Mouse (Mus musculus): ENCODE results near the gene Lce1l. TPM values are rescaled to one million over a fixed set of nuclear protein-coding genes. Genes with fewer than 3 reads are reported as not detected.

The Lce1l gene
- polyA plus RNA-seq, 1 experiment from 2014 or later = not detected

Other genes starting within 250 kb of the Lce1l start
- gene 2210017I01Rik, start 243.8 kb downstream of the Lce1l start, polyA plus RNA-seq (2014; fragmentation: Nextera tagmentation; extraction: Ambion mirVana) = not detected in 2 replicates
- gene Lce6a, start 229.6 kb downstream of the Lce1l start, polyA plus RNA-seq (2014; fragmentation: Nextera tagmentation; extraction: Ambion mirVana) = not detected in 2 replicates
- not detected in 2 replicates for gene Lce1a1, start 203.0 kb downstream of the Lce1l start, polyA plus RNA-seq (2014; fragmentation: Nextera tagmentation; extraction: Ambion mirVana)
- gene Lce1b, start 194.4 kb downstream of the Lce1l start, polyA plus RNA-seq (2014; fragmentation: Nextera tagmentation; extraction: Ambion mirVana) = not detected in 2 replicates
- not detected in 2 replicates for gene Lce1a2, start 181.0 kb downstream of the Lce1l start, polyA plus RNA-seq (2014; fragmentation: Nextera tagmentation; extraction: Ambion mirVana)
- gene Lce1c, start 172.0 kb downstream of the Lce1l start, polyA plus RNA-seq (2014; fragmentation: Nextera tagmentation; extraction: Ambion mirVana) = not detected in 2 replicates
- gene Lce1d, start 164.1 kb downstream of the Lce1l start, polyA plus RNA-seq (2014; fragmentation: Nextera tagmentation; extraction: Ambion mirVana) = not detected in 2 replicates
- gene Lce1e, start 142.2 kb downstream of the Lce1l start, polyA plus RNA-seq (2014; fragmentation: Nextera tagmentation; extraction: Ambion mirVana) = not detected in 2 replicates
- not detected in 2 replicates for gene Lce1f, start 130.9 kb downstream of the Lce1l start, polyA plus RNA-seq (2014; fragmentation: Nextera tagmentation; extraction: Ambion mirVana)
- gene Gm38119, start 112.2 kb downstream of the Lce1l start, polyA plus RNA-seq (2014; fragmentation: Nextera tagmentation; extraction: Ambion mirVana) = not detected in 2 replicates
- gene Lce1g, start 98.9 kb downstream of the Lce1l start, polyA plus RNA-seq (2014; fragmentation: Nextera tagmentation; extraction: Ambion mirVana) = not detected in 2 replicates
- gene Lce1h, start 86.2 kb downstream of the Lce1l start, polyA plus RNA-seq (2014; fragmentation: Nextera tagmentation; extraction: Ambion mirVana) = not detected in 2 replicates
- gene Lce1i, start 72.4 kb downstream of the Lce1l start, polyA plus RNA-seq (2014; fragmentation: Nextera tagmentation; extraction: Ambion mirVana) = not detected in 2 replicates
- not detected in 2 replicates for gene Lce1j, start 60.8 kb downstream of the Lce1l start, polyA plus RNA-seq (2014; fragmentation: Nextera tagmentation; extraction: Ambion mirVana)
- gene Lce1k, start 43.4 kb downstream of the Lce1l start, polyA plus RNA-seq (2014; fragmentation: Nextera tagmentation; extraction: Ambion mirVana) = not detected in 2 replicates
- gene Kprp, start 24.0 kb downstream of the Lce1l start, polyA plus RNA-seq (2014; fragmentation: Nextera tagmentation; extraction: Ambion mirVana) = not detected in 2 replicates
- not detected in 2 replicates for gene 2310050C09Rik, start 18.9 kb upstream of the Lce1l start, polyA plus RNA-seq (2014; fragmentation: Nextera tagmentation; extraction: Ambion mirVana)
- not detected in 2 replicates for gene Lce3a, start 74.9 kb upstream of the Lce1l start, polyA plus RNA-seq (2014; fragmentation: Nextera tagmentation; extraction: Ambion mirVana)
- gene Lce3b, start 81.7 kb upstream of the Lce1l start, polyA plus RNA-seq (2014; fragmentation: Nextera tagmentation; extraction: Ambion mirVana) = not detected in 2 replicates
- gene Lce3c, start 93.2 kb upstream of the Lce1l start, polyA plus RNA-seq (2014; fragmentation: Nextera tagmentation; extraction: Ambion mirVana) = not detected in 2 replicates
- not detected in 2 replicates for gene Lce3d, start 106.1 kb upstream of the Lce1l start, polyA plus RNA-seq (2014; fragmentation: Nextera tagmentation; extraction: Ambion mirVana)
- not detected in 2 replicates for gene Lce3e, start 115.8 kb upstream of the Lce1l start, polyA plus RNA-seq (2014; fragmentation: Nextera tagmentation; extraction: Ambion mirVana)
- gene Lce3f, start 140.9 kb upstream of the Lce1l start, polyA plus RNA-seq (2014; fragmentation: Nextera tagmentation; extraction: Ambion mirVana) = not detected in 2 replicates
- gene Crct1, start 164.4 kb upstream of the Lce1l start, polyA plus RNA-seq (2014; fragmentation: Nextera tagmentation; extraction: Ambion mirVana) = 1.0 and 2.3 TPM in 2 replicates
- not detected in 2 replicates for gene Lce1m, start 167.8 kb upstream of the Lce1l start, polyA plus RNA-seq (2014; fragmentation: Nextera tagmentation; extraction: Ambion mirVana)
- gene Gm4858, start 217.5 kb upstream of the Lce1l start, polyA plus RNA-seq (2014; fragmentation: Nextera tagmentation; extraction: Ambion mirVana) = not detected in 2 replicates